Mouse (Mus musculus) kidney, adult 8-10 months (tissue): ENCODE measurements at regions not wholly inside any gene's neighbourhood (a gene's known extent, or its start where the extent isn't known, plus 50 kb on each side); places are given as distances from the start of the nearest gene placed in this dataset.
"Not testable (repeated sequence)": the region's sequence is repeated elsewhere in the genome, so short reads cannot be mapped to it uniquely, and the experiment has no call there.

Experiments used
- DNase-seq, 2 experiments: peaks; one replicate each; pipeline ENCODE4 v3.0.0; 2022

GRCm38 (mm10) chr16:12811088-12811487, 298.4 kb upstream of the Ercc4 start:
- DNase-seq = no peak

GRCm38 (mm10) chr16:12824646-12825045, 284.8 kb upstream of the Ercc4 start:
- DNase-seq = no peak

GRCm38 (mm10) chr16:12826222-12826621, 283.3 kb upstream of the Ercc4 start:
- no peak for DNase-seq

GRCm38 (mm10) chr16:12831308-12831707, 278.2 kb upstream of the Ercc4 start:
- not testable (repeated sequence) for DNase-seq

- no peak for DNase-seq
These were observed 253.1 kb upstream of the Ercc4 start for GRCm38 (mm10) chr16:12856356-12856755.

- DNase-seq = no peak
These were observed 249.6 kb upstream of the Ercc4 start for GRCm38 (mm10) chr16:12859714-12860355.

- DNase-seq = no peak
These were observed 246.9 kb upstream of the Ercc4 start for GRCm38 (mm10) chr16:12862561-12862960.

- DNase-seq = not testable (repeated sequence)
These were observed 231.2 kb upstream of the Ercc4 start for GRCm38 (mm10) chr16:12878326-12878725.

- DNase-seq = no peak
These were observed 229.5 kb upstream of the Ercc4 start for GRCm38 (mm10) chr16:12880011-12880410.

- DNase-seq = no peak
These were observed 229.0 kb upstream of the Ercc4 start for GRCm38 (mm10) chr16:12880481-12880880.

- DNase-seq = no peak
These were observed 226.8 kb upstream of the Ercc4 start for GRCm38 (mm10) chr16:12882690-12883089.

- no peak for DNase-seq
These were observed 224.9 kb upstream of the Ercc4 start for GRCm38 (mm10) chr16:12884556-12884955.

- peak; percentile 57 to 67 for DNase-seq
These were observed 223.4 kb upstream of the Ercc4 start for GRCm38 (mm10) chr16:12886127-12886526.

- DNase-seq = no peak
These were observed 222.1 kb upstream of the Ercc4 start for GRCm38 (mm10) chr16:12887381-12887780.

GRCm38 (mm10) chr16:12890094-12890493, 219.4 kb upstream of the Ercc4 start:
- DNase-seq = no peak

- no peak for DNase-seq
These were observed 218.9 kb upstream of the Ercc4 start for GRCm38 (mm10) chr16:12890545-12890944.

- DNase-seq = no peak
These were observed 216.7 kb upstream of the Ercc4 start for GRCm38 (mm10) chr16:12892658-12893305.

- no peak for DNase-seq
These were observed 212.2 kb upstream of the Ercc4 start for GRCm38 (mm10) chr16:12897267-12897666.

- DNase-seq = peak; percentile 60 to 71
These were observed 208.8 kb upstream of the Ercc4 start for GRCm38 (mm10) chr16:12900670-12901069.

- DNase-seq = peak; percentile 30 to 64
These were observed 208.1 kb upstream of the Ercc4 start for GRCm38 (mm10) chr16:12901096-12901995.

GRCm38 (mm10) chr16:12901996-12902319, 207.5 kb upstream of the Ercc4 start:
- no peak for DNase-seq

- DNase-seq = no peak
These were observed 206.3 kb upstream of the Ercc4 start for GRCm38 (mm10) chr16:12903161-12903560.

- DNase-seq = no peak
These were observed 204.5 kb upstream of the Ercc4 start for GRCm38 (mm10) chr16:12904937-12905336.

- no peak for DNase-seq
These were observed 184.8 kb upstream of the Ercc4 start for GRCm38 (mm10) chr16:12924668-12925067.
